Mouse (Mus musculus): Measurements from ENCODE around the gene Nphp4. TPM values are rescaled to one million over a fixed set of nuclear protein-coding genes. Genes with fewer than 3 reads are reported as not detected.

Gene Nphp4
- 2.4 and 3.2 TPM in 2 replicates for polyA plus RNA-seq (2015; fragmentation: Nextera tagmentation; extraction: Ambion mirVana)

- H3K27ac ChIP-seq: no peak within 1 kb of the TSS
- peak within 1 kb of the TSS; percentile 69 for H3K4me3 ChIP-seq
Observed at GRCm38 (mm10) chr4:152476427-152477023, at the start of gene Nphp4. Gene Nphp4, plus strand, starts transcription at chr4:152476706.

GRCm38 (mm10) chr4:152428259-152428658 is 48.2 kb upstream of the Nphp4 start:
- Histone ChIP-seq H3K27ac (no peak overlapping the region), H3K9me3 (no peaks in the 10 kb centered on the region), H3K4me3 (no peak overlapping the region), H3K9ac (no peak overlapping the region), H3K36me3 (no peaks in the 10 kb centered on the region), H3K4me2 (replicated peaks) (no peak overlapping the region), H3K27me3 (0 out of 2 replicates have a peak, but pooled peaks cover 2% of the 10 kb centered on the region), H3K4me1 (no peaks in the 10 kb centered on the region)
- WGBS: 59% methylated on average over 8 of the region's 8 CpGs
- ATAC-seq (ENCODE audit: low FRiP score, low read depth): no peak

More at GRCm38 (mm10) chr4:152476427-152477023, at the start of gene Nphp4:
- WGBS: 6% methylated on average over 18 of the region's 18 CpGs
- Histone ChIP-seq H3K4me1 (peaks cover 18% of the 10 kb centered on the region), H3K4me2 (replicated peaks) (peak within 1 kb of the TSS; percentile 83), H3K27me3 (peaks cover 30% of the 10 kb centered on the region), H3K36me3 (no peaks in the 10 kb centered on the region), H3K9me3 (peaks cover 14% of the 10 kb centered on the region), H3K9ac (peak within 1 kb of the TSS; percentile 80)
- ATAC-seq (ENCODE audit: low FRiP score, low read depth): no peak

DNA sequence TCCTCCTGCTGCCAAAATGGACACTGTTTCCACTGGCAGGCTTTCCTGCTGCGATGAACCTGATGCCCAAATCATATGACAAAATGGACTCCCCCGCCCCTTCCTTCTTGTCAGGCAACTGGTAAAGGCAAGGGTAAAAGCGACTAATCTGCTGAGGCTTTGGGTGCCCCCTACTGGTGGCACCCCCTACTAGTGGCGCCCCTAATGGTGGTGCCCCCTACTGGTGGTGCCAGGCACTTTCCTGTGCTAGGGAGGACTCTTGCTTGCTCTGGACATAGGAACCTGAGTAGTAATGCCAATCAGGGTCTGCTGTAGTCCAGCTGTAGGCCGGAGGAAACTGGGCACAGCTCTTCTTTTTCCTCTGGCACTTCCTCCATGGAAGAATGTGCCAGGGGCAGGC is 44.2 kb upstream of the Nphp4 start:
- H3K27ac ChIP-seq: no peak overlapping the region
- ATAC-seq (ENCODE audit: low FRiP score, low read depth): no peak
- H3K4me3 ChIP-seq: no peak overlapping the region
- 57% methylated on average over 5 of the region's 5 CpGs for WGBS
- H3K4me2 ChIP-seq (replicated peaks): no peak overlapping the region
- no peak overlapping the region for H3K9ac ChIP-seq
- H3K36me3 ChIP-seq: no peaks in the 10 kb centered on the region
- peaks cover 9% of the 10 kb centered on the region for H3K4me1 ChIP-seq
- H3K9me3 ChIP-seq: no peaks in the 10 kb centered on the region
- H3K27me3 ChIP-seq: peaks cover 13% of the 10 kb centered on the region

DNA sequence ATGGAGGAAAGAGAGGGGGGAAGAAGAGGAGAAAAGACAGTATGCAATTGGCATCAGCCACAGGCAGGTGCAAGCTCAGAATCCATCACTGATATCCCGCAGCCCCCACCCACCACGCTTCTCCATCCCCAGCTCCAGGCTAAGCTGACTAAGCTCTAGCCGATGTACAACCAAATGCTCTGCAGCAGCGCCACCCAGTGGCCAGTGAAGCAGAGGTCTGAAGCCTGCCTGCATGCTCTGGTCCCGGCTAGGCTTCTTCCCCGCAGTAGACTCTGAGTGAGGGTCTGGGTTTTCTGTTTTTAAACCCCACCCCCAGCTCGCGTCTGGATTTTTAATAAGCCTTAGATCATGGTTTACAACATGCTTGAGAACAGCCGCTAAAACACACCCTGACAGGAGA is 41.7 kb upstream of the Nphp4 start:
- Histone ChIP-seq H3K36me3 (no peaks in the 10 kb centered on the region), H3K27me3 (peaks cover 13% of the 10 kb centered on the region), H3K27ac (no peak overlapping the region), H3K9me3 (no peaks in the 10 kb centered on the region), H3K9ac (no peak overlapping the region), H3K4me1 (peaks cover 9% of the 10 kb centered on the region), H3K4me2 (replicated peaks) (peak overlapping the region; percentile 51), H3K4me3 (peak overlapping the region; percentile 14; the same call in 1 of the 2 replicates)
- WGBS: under 1% methylated on average over 9 of the region's 9 CpGs
- peak; percentile 90 for ATAC-seq (ENCODE audit: low FRiP score, low read depth)

DNA sequence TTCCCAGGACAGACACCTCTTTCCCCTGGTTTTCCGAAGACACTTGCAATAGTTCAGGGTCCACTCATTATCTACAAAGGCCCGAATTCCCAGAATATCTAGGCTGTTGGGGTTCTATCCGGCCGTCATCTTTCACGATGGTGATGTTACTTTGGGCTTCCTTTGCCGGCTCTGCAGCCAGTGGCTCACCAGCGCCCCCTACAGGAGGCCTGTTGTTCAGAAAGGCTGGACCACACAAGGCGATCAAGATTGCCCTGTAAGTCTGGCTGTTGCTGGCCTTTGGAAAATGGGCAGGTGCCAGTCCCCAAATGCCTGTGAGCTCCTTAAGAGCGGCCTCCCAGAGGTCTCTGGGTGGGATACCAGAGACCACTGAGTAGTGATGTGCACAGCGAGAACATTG is 41.3 kb upstream of the Nphp4 start:
- Histone ChIP-seq H3K9me3 (no peaks in the 10 kb centered on the region), H3K27ac (no peak overlapping the region), H3K9ac (no peak overlapping the region), H3K4me3 (peak overlapping the region; percentile 14; the same call in 1 of the 2 replicates), H3K36me3 (no peaks in the 10 kb centered on the region), H3K27me3 (peaks cover 13% of the 10 kb centered on the region), H3K4me2 (replicated peaks) (peak overlapping the region; percentile 51), H3K4me1 (peaks cover 9% of the 10 kb centered on the region)
- WGBS: 14% methylated on average over 10 of the region's 10 CpGs
- ATAC-seq (ENCODE audit: low FRiP score, low read depth): peak; percentile 38; the same call in 1 of the 2 replicates

DNA sequence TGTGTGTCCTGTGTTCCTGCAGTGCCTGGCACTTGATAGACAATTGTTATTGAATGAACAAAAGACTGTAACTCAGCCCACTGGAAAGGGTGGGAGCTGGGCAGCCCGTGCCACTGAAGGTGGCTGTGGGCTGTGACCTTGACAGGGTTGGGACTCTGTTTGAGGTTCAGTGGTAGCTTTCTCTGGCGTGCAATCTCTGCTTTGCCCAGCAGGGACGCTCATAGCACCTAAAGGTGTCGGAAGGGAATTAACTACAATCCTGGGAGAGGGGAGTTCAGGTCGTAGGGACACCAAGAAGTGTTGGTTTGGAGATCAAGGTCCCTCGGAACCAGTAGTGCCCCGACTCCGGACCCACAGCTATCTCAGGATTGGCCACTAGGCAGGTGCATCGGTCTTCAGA is 35.6 kb upstream of the Nphp4 start:
- WGBS: 61% methylated on average over 9 of the region's 9 CpGs

DNA sequence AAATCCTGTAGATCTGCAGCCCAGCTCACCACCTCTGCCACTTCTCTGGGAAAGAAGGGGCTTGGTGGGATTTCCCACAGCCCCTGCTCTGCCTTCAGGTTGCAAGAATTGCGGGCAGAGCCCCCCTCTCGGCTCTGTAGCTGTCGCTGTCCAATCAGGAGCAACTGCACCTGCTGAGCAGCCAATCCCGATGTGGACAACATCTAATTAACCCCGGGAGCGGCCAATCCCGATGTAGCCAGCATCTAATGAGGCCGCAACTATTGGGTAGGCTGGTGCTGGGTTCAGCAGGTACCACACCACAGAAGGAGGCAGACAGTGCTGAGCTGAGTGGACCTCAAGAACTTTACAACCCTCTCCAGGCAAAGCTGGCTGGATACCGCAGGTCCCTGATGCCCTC is 35.0 kb upstream of the Nphp4 start:
- Histone ChIP-seq H3K9ac (no peak overlapping the region), H3K27ac (no peak overlapping the region), H3K4me1 (no peaks in the 10 kb centered on the region), H3K4me3 (no peak overlapping the region), H3K27me3 (peaks cover 12% of the 10 kb centered on the region), H3K9me3 (no peaks in the 10 kb centered on the region), H3K36me3 (no peaks in the 10 kb centered on the region), H3K4me2 (replicated peaks) (no peak overlapping the region)
- ATAC-seq (ENCODE audit: low FRiP score, low read depth): no peak
- 33% methylated on average over 9 of the region's 9 CpGs for WGBS

More for the DNA sequence above, 35.6 kb upstream of the Nphp4 start:
- no peak overlapping the region for H3K9ac ChIP-seq
- H3K9me3 ChIP-seq: no peaks in the 10 kb centered on the region
- no peak overlapping the region for H3K27ac ChIP-seq
- H3K27me3 ChIP-seq: peaks cover 12% of the 10 kb centered on the region
- no peak overlapping the region for H3K4me2 ChIP-seq (replicated peaks)
- ATAC-seq (ENCODE audit: low FRiP score, low read depth): no peak
- no peaks in the 10 kb centered on the region for H3K4me1 ChIP-seq
- no peaks in the 10 kb centered on the region for H3K36me3 ChIP-seq
- no peak overlapping the region for H3K4me3 ChIP-seq

DNA sequence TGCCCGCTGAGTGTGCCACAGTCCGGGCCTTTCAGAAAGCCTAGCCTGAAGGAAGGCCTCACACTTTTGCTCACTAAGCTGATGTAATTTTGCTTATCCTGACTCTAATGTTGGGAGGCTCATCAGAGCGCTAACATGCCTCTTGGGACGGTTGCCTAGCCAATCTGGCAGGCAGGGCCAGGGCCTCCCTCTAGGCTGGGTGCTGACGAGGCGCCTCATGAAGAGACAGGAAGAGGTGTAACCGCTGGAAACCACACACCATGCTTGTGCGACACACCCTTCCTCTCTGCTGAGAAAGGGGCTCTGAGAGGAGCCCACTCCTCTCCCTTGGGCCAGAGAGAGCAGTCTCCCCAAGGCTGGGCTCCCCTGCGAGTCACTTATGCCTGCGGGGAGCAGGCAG is 30.3 kb upstream of the Nphp4 start:
- no peaks in the 10 kb centered on the region for H3K4me1 ChIP-seq
- H3K4me3 ChIP-seq: no peak overlapping the region
- no peak overlapping the region for H3K9ac ChIP-seq
- no peak overlapping the region for H3K4me2 ChIP-seq (replicated peaks)
- WGBS: 78% methylated on average over 10 of the region's 10 CpGs
- peaks cover 4% of the 10 kb centered on the region; the same call in 1 of the 2 replicates for H3K27me3 ChIP-seq
- H3K36me3 ChIP-seq: no peaks in the 10 kb centered on the region
- H3K9me3 ChIP-seq: no peaks in the 10 kb centered on the region
- ATAC-seq (ENCODE audit: low FRiP score, low read depth): no peak
- no peak overlapping the region for H3K27ac ChIP-seq

- Histone ChIP-seq H3K4me2 (replicated peaks) (no peak overlapping the region), H3K27me3 (no peaks in the 10 kb centered on the region), H3K4me1 (no peaks in the 10 kb centered on the region), H3K9ac (no peak overlapping the region), H3K27ac (no peak overlapping the region), H3K4me3 (no peak overlapping the region), H3K9me3 (no peaks in the 10 kb centered on the region), H3K36me3 (no peaks in the 10 kb centered on the region)
- no peak for ATAC-seq (ENCODE audit: low FRiP score, low read depth)
- WGBS: 83% methylated on average over 22 of the region's 22 CpGs
Observed at GRCm38 (mm10) chr4:152447731-152448665, 28.5 kb upstream of the Nphp4 start.

DNA sequence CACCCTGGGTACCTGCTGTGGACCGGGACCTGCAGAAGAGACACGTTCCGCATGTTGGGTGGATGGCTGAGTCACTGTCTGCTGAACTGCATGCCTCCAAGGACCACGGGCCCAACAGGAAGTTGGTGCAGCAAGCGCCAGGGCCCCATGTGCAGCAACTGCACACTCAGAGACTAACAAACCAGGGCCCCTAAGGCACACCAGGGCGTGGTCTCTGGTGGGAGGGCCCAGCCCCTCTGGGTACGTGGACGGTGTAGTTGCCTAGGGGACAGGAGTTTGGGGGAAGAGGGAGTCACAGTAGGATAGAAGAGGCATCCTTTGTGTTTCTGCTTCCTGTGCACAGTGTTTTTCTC is 27.9 kb upstream of the Nphp4 start:
- Histone ChIP-seq H3K36me3 (no peaks in the 10 kb centered on the region), H3K27me3 (no peaks in the 10 kb centered on the region), H3K4me1 (no peaks in the 10 kb centered on the region), H3K9ac (no peak overlapping the region), H3K27ac (no peak overlapping the region), H3K4me3 (no peak overlapping the region), H3K9me3 (no peaks in the 10 kb centered on the region), H3K4me2 (replicated peaks) (no peak overlapping the region)
- ATAC-seq (ENCODE audit: low FRiP score, low read depth): no peak
- 64% methylated on average over 8 of the region's 8 CpGs for WGBS

- Histone ChIP-seq H3K27ac (no peak overlapping the region), H3K9ac (no peak overlapping the region), H3K9me3 (no peaks in the 10 kb centered on the region), H3K27me3 (no peaks in the 10 kb centered on the region), H3K4me1 (no peaks in the 10 kb centered on the region), H3K4me2 (replicated peaks) (no peak overlapping the region), H3K36me3 (no peaks in the 10 kb centered on the region), H3K4me3 (no peak overlapping the region)
- no peak for ATAC-seq (ENCODE audit: low FRiP score, low read depth)
- 82% methylated on average over 6 of the region's 6 CpGs for WGBS
Observed at GRCm38 (mm10) chr4:152451371-152451770, 25.1 kb upstream of the Nphp4 start.

GRCm38 (mm10) chr4:152453079-152453478 is 23.4 kb upstream of the Nphp4 start:
- H3K27ac ChIP-seq: no peak overlapping the region
- WGBS: 66% methylated on average over 10 of the region's 10 CpGs
- H3K9ac ChIP-seq: no peak overlapping the region
- no peaks in the 10 kb centered on the region for H3K36me3 ChIP-seq
- H3K4me2 ChIP-seq (replicated peaks): no peak overlapping the region
- H3K9me3 ChIP-seq: no peaks in the 10 kb centered on the region
- no peak for ATAC-seq (ENCODE audit: low FRiP score, low read depth)
- H3K4me1 ChIP-seq: no peaks in the 10 kb centered on the region
- no peaks in the 10 kb centered on the region for H3K27me3 ChIP-seq
- H3K4me3 ChIP-seq: no peak overlapping the region
